Mouse (Mus musculus) thymus, postnatal 14 days (tissue): Measurements from ENCODE around the gene Ambra1.
A peak's percentile ranks its signal among the peaks of the same experiment; 100 is the strongest.

Source experiments
- DNase-seq: peaks from one replicate; pipeline ENCODE4 v3.0.0; 2021

Gene Ambra1

GRCm38 (mm10) chr2:91876000-91876805 lies 146.3 kb downstream of the Ambra1 start:
- no peak for DNase-seq

GRCm38 (mm10) chr2:91876806-91877140 lies 146.8 kb downstream of the Ambra1 start:
- no peak for DNase-seq

GRCm38 (mm10) chr2:91878387-91879180 lies 148.7 kb downstream of the Ambra1 start:
- no peak for DNase-seq

GRCm38 (mm10) chr2:91883961-91884360 lies 154.0 kb downstream of the Ambra1 start:
- no peak for DNase-seq

- no peak for DNase-seq
Observed at GRCm38 (mm10) chr2:91884616-91885015, 154.7 kb downstream of the Ambra1 start.

GRCm38 (mm10) chr2:91894716-91895115 lies 164.8 kb downstream of the Ambra1 start:
- DNase-seq: no peak

GRCm38 (mm10) chr2:91895401-91895800 lies 165.5 kb downstream of the Ambra1 start:
- no peak for DNase-seq

- DNase-seq: no peak
Observed at GRCm38 (mm10) chr2:91897968-91898367, 168.0 kb downstream of the Ambra1 start.

- DNase-seq: no peak
Observed at GRCm38 (mm10) chr2:91899141-91899540, 169.2 kb downstream of the Ambra1 start.

GRCm38 (mm10) chr2:91900431-91900830 lies 170.5 kb downstream of the Ambra1 start:
- DNase-seq: no peak

GRCm38 (mm10) chr2:91902336-91902735 lies 172.4 kb downstream of the Ambra1 start:
- DNase-seq: no peak

GRCm38 (mm10) chr2:91903171-91903925 lies 173.4 kb downstream of the Ambra1 start:
- no peak for DNase-seq

- no peak for DNase-seq
Observed at GRCm38 (mm10) chr2:91904618-91905307, 174.8 kb downstream of the Ambra1 start.

GRCm38 (mm10) chr2:91906141-91906540 lies 176.2 kb downstream of the Ambra1 start:
- no peak for DNase-seq

- no peak for DNase-seq
Observed at GRCm38 (mm10) chr2:91912616-91913015, 182.7 kb downstream of the Ambra1 start.

GRCm38 (mm10) chr2:91913328-91914110 lies 183.6 kb downstream of the Ambra1 start:
- DNase-seq: no peak

GRCm38 (mm10) chr2:91916346-91916977 lies 186.5 kb downstream of the Ambra1 start:
- no peak for DNase-seq

GRCm38 (mm10) chr2:91917096-91917495 lies 187.2 kb downstream of the Ambra1 start:
- no peak for DNase-seq

- DNase-seq: no peak
Observed at GRCm38 (mm10) chr2:91920130-91920529, 190.2 kb downstream of the Ambra1 start.

GRCm38 (mm10) chr2:91921181-91921789 lies 191.4 kb downstream of the Ambra1 start:
- DNase-seq: peak; percentile 63
